Mouse (Mus musculus): ENCODE results near the gene Zscan29. TPM values are rescaled to one million over a fixed set of nuclear protein-coding genes. Genes with fewer than 3 reads are reported as not detected.
"Not testable (repeated sequence)": the region's sequence is repeated elsewhere in the genome, so short reads cannot be mapped to it uniquely, and the experiment has no call there.

The Zscan29 gene
- polyA plus RNA-seq, 1 experiment from 2014 or later: 12.0 TPM

DNA sequence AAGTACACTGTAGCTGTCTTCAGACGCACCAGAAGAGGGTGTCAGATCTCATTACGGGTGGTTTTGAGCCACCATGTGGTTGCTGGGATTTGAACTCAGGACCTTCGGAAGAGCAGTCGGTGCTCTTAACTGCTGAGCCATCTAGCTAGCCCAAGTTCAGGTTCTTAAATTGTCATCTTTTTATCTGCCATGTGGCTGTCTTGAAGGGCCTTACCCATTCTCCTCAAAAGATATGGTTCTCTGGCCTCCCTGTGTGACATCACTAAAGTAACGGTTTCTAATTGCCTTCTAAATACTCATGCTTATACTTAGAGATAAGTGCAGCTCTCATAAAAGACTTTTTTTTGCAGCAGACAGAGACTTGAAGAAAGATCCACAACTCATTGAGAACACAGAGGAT, 44.6 kb downstream of the Zscan29 start:
- not testable (repeated sequence) for H3K36me3 ChIP-seq (replicated peaks); H3K4me1 ChIP-seq; H3K27me3 ChIP-seq (replicated peaks; ENCODE audit: low read depth, poor library complexity, severe bottlenecking); H3K27ac ChIP-seq (replicated peaks); DNase-seq (ENCODE audit: low spot score); H3K9me3 ChIP-seq; H3K4me3 ChIP-seq
- 94% methylated on average over 5 of the region's 5 CpGs for WGBS

DNA sequence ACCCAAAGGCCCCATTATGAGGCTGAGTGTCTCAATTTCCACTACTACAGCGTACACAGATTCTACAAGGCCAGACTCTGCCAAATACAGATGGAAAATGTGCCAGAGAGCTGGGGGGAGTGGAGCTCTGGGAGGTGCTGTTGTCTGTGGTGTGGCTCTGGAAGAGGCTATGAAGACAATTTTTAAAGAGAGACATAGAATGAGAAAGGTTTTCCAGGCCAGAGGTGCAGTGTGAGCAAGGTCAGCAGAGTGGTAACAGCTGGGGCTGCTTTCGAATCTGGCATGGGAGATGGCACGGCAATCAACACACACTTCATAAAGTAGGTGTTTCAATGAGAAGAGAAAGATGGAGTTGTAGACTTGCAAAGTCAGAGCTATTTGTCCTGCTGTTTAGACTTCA, 51.7 kb downstream of the Zscan29 start:
- WGBS: 87% methylated on average over 3 of the region's 3 CpGs
- H3K9me3 ChIP-seq: no peaks in the 10 kb centered on the region

GRCm38 (mm10) chr2:121115418-121115817, 55.5 kb downstream of the Zscan29 start:
- H3K4me1 ChIP-seq: no peaks in the 10 kb centered on the region
- H3K27me3 ChIP-seq (replicated peaks; ENCODE audit: low read depth, poor library complexity, severe bottlenecking): no peaks in the 10 kb centered on the region
- WGBS: 91% methylated on average over 2 of the region's 2 CpGs
- H3K9me3 ChIP-seq: no peaks in the 10 kb centered on the region
- no peak overlapping the region for H3K4me3 ChIP-seq
- no peak for DNase-seq (ENCODE audit: low spot score)
- H3K27ac ChIP-seq (replicated peaks): no peak overlapping the region
- H3K36me3 ChIP-seq (replicated peaks): no peaks in the 10 kb centered on the region

More for the DNA sequence above, 51.7 kb downstream of the Zscan29 start:
- H3K27me3 ChIP-seq (replicated peaks; ENCODE audit: low read depth, poor library complexity, severe bottlenecking): no peaks in the 10 kb centered on the region
- DNase-seq (ENCODE audit: low spot score): no peak
- H3K4me3 ChIP-seq: no peak overlapping the region
- no peak overlapping the region for H3K27ac ChIP-seq (replicated peaks)
- H3K4me1 ChIP-seq: no peaks in the 10 kb centered on the region
- no peaks in the 10 kb centered on the region for H3K36me3 ChIP-seq (replicated peaks)

- no peak within 1 kb of the TSS for H3K4me3 ChIP-seq
- DNase-seq (ENCODE audit: low spot score): no peak
These were observed 61.2 kb downstream of the Zscan29 start, which contains the start of gene Tgm7 for GRCm38 (mm10) chr2:121109695-121110094. Gene Tgm7 (minus strand): TSS chr2:121109795.

More at GRCm38 (mm10) chr2:121109695-121110094, 61.2 kb downstream of the Zscan29 start, which contains the start of gene Tgm7:
- Histone ChIP-seq H3K4me1 (no peaks in the 10 kb centered on the region), H3K36me3 (replicated peaks) (no peaks in the 10 kb centered on the region), H3K9me3 (no peaks in the 10 kb centered on the region), H3K27ac (replicated peaks) (no peak within 1 kb of the TSS), H3K27me3 (replicated peaks; ENCODE audit: low read depth, poor library complexity, severe bottlenecking) (no peaks in the 10 kb centered on the region)
- 86% methylated on average over 4 of the region's 4 CpGs for whole genome bisulfite sequencing

Other genes starting within 250 kb of the Zscan29 start
- gene Ubr1, start 200.4 kb downstream of the Zscan29 start, polyA plus RNA-seq (2016; fragmentation: Nextera tagmentation; extraction: Ambion mirVana): 24.5 and 27.3 TPM in 2 replicates
- gene Tmem62, start 194.1 kb downstream of the Zscan29 start, polyA plus RNA-seq (2016; fragmentation: Nextera tagmentation; extraction: Ambion mirVana): 3.2 TPM in 2 replicates
- 34.0 and 34.2 TPM in 2 replicates for gene Ccndbp1, start 162.7 kb downstream of the Zscan29 start, polyA plus RNA-seq (2016; fragmentation: Nextera tagmentation; extraction: Ambion mirVana)
- gene Epb42, start 134.1 kb downstream of the Zscan29 start, polyA plus RNA-seq (2016; fragmentation: Nextera tagmentation; extraction: Ambion mirVana): 5.1 and 5.3 TPM in 2 replicates
- not detected in 2 replicates for gene Tgm5, start 85.3 kb downstream of the Zscan29 start, polyA plus RNA-seq (2016; fragmentation: Nextera tagmentation; extraction: Ambion mirVana)
- not detected in 2 replicates for gene Tgm7, start 61.3 kb downstream of the Zscan29 start, polyA plus RNA-seq (2016; fragmentation: Nextera tagmentation; extraction: Ambion mirVana)
- gene Adal, start 30.7 kb downstream of the Zscan29 start, polyA plus RNA-seq (2016; fragmentation: Nextera tagmentation; extraction: Ambion mirVana): 19.7 and 22.4 TPM in 2 replicates
- gene Lcmt2, start 30.5 kb downstream of the Zscan29 start, polyA plus RNA-seq (2016; fragmentation: Nextera tagmentation; extraction: Ambion mirVana): 21.5 and 22.5 TPM in 2 replicates
- gene Tubgcp4, start 471 bp downstream of the Zscan29 start, polyA plus RNA-seq (2016; fragmentation: Nextera tagmentation; extraction: Ambion mirVana): 82.1 and 87.5 TPM in 2 replicates
- 120 and 124 TPM in 2 replicates for gene Trp53bp1, start 100.3 kb upstream of the Zscan29 start, polyA plus RNA-seq (2016; fragmentation: Nextera tagmentation; extraction: Ambion mirVana)
- gene Map1a, start 118.5 kb upstream of the Zscan29 start, polyA plus RNA-seq (2016; fragmentation: Nextera tagmentation; extraction: Ambion mirVana): 3.4 and 4.2 TPM in 2 replicates
- 10.2 and 10.5 TPM in 2 replicates for gene Ppip5k1, start 184.3 kb upstream of the Zscan29 start, polyA plus RNA-seq (2016; fragmentation: Nextera tagmentation; extraction: Ambion mirVana)
- 3.6 and 6.0 TPM in 2 replicates for gene Ckmt1, start 186.6 kb upstream of the Zscan29 start, polyA plus RNA-seq (2016; fragmentation: Nextera tagmentation; extraction: Ambion mirVana)
- not detected in 2 replicates for gene Strc, start 216.0 kb upstream of the Zscan29 start, polyA plus RNA-seq (2016; fragmentation: Nextera tagmentation; extraction: Ambion mirVana)
- 609 and 638 TPM in 2 replicates for gene Pdia3, start 242.7 kb upstream of the Zscan29 start, polyA plus RNA-seq (2016; fragmentation: Nextera tagmentation; extraction: Ambion mirVana)
- 3.3 and 3.7 TPM in 2 replicates for gene Catsper2, start 242.7 kb upstream of the Zscan29 start, polyA plus RNA-seq (2016; fragmentation: Nextera tagmentation; extraction: Ambion mirVana)

Data from embryonic facial prominence, embryonic 10.5 days (tissue).